Mouse (Mus musculus) left cerebral cortex, adult 2 months (tissue): ENCODE data around the gene Nhlrc4. TPM values are rescaled to one million over a fixed set of nuclear protein-coding genes. Genes with fewer than 3 reads are reported as not detected.

ENCODE experiments used
- DNase-seq, 2 experiments: peaks; one replicate each; pipeline ENCODE4 v3.0.0; 2021 to 2022; ENCODE audit warnings: low spot score in 2 of 2, mixed read lengths in 1 of 2; ENCODE audit errors: extremely low spot score in 1 of 2
- H3K27ac ChIP-seq: fragments of 200-600 bp; 2 replicates; pipeline ENCODE4 v1.8.1; 2022
- H3K4me3 ChIP-seq: fragments of 200-600 bp; 2 replicates; pipeline ENCODE4 v1.8.1; 2022
- CTCF ChIP-seq: fragments of 200-600 bp; IDR thresholded peaks from 2 replicates; pipeline ENCODE4 v1.8.1; 2022; ENCODE audit warnings: antibody characterized with exemption, mild to moderate bottlenecking, moderate library complexity
- intact Hi-C: fragments of 180-260 bp; cut with DNase I; formaldehyde crosslinking; loops from one replicate; pipeline ENCODE4 v1.15.1; 2025
- total RNA-seq, 2 experiments: library from RNA; stranded (reverse); gene quantifications; 2 replicates each; pipeline ENCODE4 v1.2.3; 2021

Gene Nhlrc4
- total RNA-seq, 2 experiments from 2014 or later: 0.20 to 0.87 TPM

GRCm38 (mm10) chr17:25970954-25971707 is 26.4 kb upstream of the Nhlrc4 start:
- 0 out of 2 replicates have a peak overlapping the region, but pooled peaks have one; percentile 11 for H3K27ac ChIP-seq
- DNase-seq: no peak

GRCm38 (mm10) chr17:25970448-25970847 is 25.7 kb upstream of the Nhlrc4 start:
- 0 out of 2 replicates have a peak overlapping the region, but pooled peaks have one; percentile 11 for H3K27ac ChIP-seq
- peak; percentile 17 for TF ChIP-seq CTCF
- H3K4me3 ChIP-seq: no peak overlapping the region
- DNase-seq: no peak
- intact Hi-C loops: no loop called here

More at GRCm38 (mm10) chr17:25970954-25971707, 26.4 kb upstream of the Nhlrc4 start:
- intact Hi-C loops: no loop called here
- no peak overlapping the region for H3K4me3 ChIP-seq
- TF ChIP-seq CTCF: no peak

GRCm38 (mm10) chr17:25968176-25968575 is 23.4 kb upstream of the Nhlrc4 start:
- no peak for DNase-seq

GRCm38 (mm10) chr17:25967652-25968051 is 22.9 kb upstream of the Nhlrc4 start:
- DNase-seq: no peak

More at GRCm38 (mm10) chr17:25968176-25968575, 23.4 kb upstream of the Nhlrc4 start:
- Histone ChIP-seq H3K27ac (no peak overlapping the region), H3K4me3 (no peak overlapping the region)
- intact Hi-C loops: no loop called here
- no peak for TF ChIP-seq CTCF

GRCm38 (mm10) chr17:25964271-25964670 is 19.5 kb upstream of the Nhlrc4 start:
- no peak for TF ChIP-seq CTCF
- no peak overlapping the region for H3K27ac ChIP-seq
- intact Hi-C loops: no loop called here

More at GRCm38 (mm10) chr17:25967652-25968051, 22.9 kb upstream of the Nhlrc4 start:
- intact Hi-C loops: no loop called here
- Histone ChIP-seq H3K4me3 (no peak overlapping the region), H3K27ac (no peak overlapping the region)
- no peak for TF ChIP-seq CTCF

GRCm38 (mm10) chr17:25962413-25962905 is 17.7 kb upstream of the Nhlrc4 start:
- Histone ChIP-seq H3K4me3 (no peak overlapping the region), H3K27ac (no peak overlapping the region)
- no peak for DNase-seq
- intact Hi-C loops: no loop called here
- no peak for TF ChIP-seq CTCF

More at GRCm38 (mm10) chr17:25964271-25964670, 19.5 kb upstream of the Nhlrc4 start:
- no peak overlapping the region for H3K4me3 ChIP-seq
- no peak for DNase-seq

- TF ChIP-seq CTCF: no peak
- DNase-seq: no peak
- Histone ChIP-seq H3K27ac (no peak overlapping the region), H3K4me3 (no peak overlapping the region)
- intact Hi-C loops: no loop called here
These were observed 16.8 kb upstream of the Nhlrc4 start for GRCm38 (mm10) chr17:25961566-25961965.

- no peak for DNase-seq
- no peak for TF ChIP-seq CTCF
- intact Hi-C loops: no loop called here
- no peak overlapping the region for H3K27ac ChIP-seq
- H3K4me3 ChIP-seq: no peak overlapping the region
These were observed 15.1 kb upstream of the Nhlrc4 start for GRCm38 (mm10) chr17:25959630-25960467.

GRCm38 (mm10) chr17:25958771-25959494 is 14.2 kb upstream of the Nhlrc4 start:
- H3K27ac ChIP-seq: no peak overlapping the region
- TF ChIP-seq CTCF: no peak
- no peak overlapping the region for H3K4me3 ChIP-seq
- no peak for DNase-seq
- intact Hi-C loops: no loop called here

- no peak for TF ChIP-seq CTCF
- DNase-seq: no peak
- Histone ChIP-seq H3K27ac (no peak overlapping the region), H3K4me3 (no peak overlapping the region)
- intact Hi-C loops: no loop called here
These were observed 12.9 kb upstream of the Nhlrc4 start for GRCm38 (mm10) chr17:25957586-25958051.

- intact Hi-C loops: no loop called here
- no peak for DNase-seq
- Histone ChIP-seq H3K27ac (no peak overlapping the region), H3K4me3 (no peak overlapping the region)
- TF ChIP-seq CTCF: no peak
These were observed 11.9 kb upstream of the Nhlrc4 start for GRCm38 (mm10) chr17:25956631-25957030.
